Mouse (Mus musculus): ENCODE results near the gene Dnajc6.

The Dnajc6 gene

DNA sequence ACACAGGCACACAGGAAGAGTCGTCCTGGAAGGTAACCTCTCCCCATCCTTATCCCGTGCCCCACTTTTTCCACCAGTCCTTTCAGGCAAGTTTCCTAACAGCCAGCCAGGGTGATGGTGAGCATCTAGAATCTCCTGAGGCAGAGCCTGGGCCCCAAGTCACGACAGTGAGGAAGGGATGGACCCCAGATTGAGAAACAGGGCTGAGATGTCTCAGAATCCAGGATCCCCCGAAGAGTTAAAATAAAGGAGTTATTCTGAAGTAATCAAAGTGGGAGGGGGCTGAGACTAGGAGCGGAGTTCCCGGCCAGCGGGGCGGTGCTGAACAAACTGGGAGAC is 150.4 kb downstream of the Dnajc6 start:
- DNase-seq, result no peak

DNA sequence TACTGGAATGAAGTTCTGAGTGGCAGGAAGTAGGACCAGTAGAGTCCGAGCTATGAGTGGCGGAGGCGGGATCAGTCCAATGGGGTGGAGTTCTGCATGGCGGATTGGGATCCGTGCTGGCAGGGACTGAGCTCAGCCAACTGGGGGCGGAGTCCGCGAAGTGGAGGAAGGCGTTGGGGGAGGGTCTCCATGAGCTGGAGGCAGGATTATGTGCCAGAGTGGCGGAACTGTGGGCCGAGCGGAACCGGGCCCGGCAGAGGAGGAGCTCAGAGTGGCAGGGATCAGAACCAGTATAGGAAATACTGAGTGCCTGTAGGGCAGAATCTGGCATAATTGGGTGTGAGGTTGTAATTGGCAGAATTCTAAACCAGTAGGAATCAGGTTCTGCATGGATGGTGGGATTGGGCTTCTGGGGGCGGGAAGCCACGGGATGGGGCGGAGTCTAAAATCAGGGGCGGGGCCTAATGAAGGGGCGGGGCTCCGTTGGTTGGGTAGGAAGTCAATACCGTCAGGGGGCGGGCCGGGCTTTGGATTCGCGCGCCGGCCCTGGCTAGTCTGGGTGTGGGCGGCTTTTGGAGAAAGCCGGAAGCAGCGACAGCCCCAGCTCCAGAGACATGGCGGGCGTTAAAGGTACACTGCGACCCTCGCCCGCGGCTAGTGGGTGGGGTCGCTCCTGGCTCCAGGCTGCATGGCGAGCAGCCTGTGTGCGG is 150.9 kb downstream of the Dnajc6 start, which contains the start of gene Leprot:
Gene Leprot, plus strand, starts transcription at position 523 of the 710 bp plus-strand sequence.
- peak; percentile 100 for DNase-seq

- DNase-seq, result no peak
Measured at GRCm38 (mm10) chr4:101647976-101648642, 151.7 kb downstream of the Dnajc6 start.

GRCm38 (mm10) chr4:101648745-101649144 is 152.3 kb downstream of the Dnajc6 start:
- no peak for DNase-seq

DNA sequence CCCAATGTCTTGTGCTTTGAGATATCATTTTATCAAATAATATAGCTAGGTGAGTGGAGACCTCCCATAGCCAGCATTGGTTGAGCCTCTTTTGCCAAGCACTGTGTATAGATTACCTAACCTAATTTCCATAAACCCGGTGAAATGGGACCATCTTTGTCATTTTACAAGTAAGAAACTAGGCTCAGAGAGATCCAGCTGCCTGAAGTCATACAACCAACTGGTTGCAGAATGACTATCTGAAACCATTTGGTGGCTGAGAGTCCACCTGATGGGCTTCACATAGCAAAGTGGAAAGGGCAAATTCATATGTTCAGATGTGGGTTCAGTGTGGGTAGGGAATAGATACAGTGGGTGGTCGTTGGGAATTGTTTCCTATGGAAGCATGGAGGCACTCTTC is 154.5 kb downstream of the Dnajc6 start:
- DNase-seq, result no peak

GRCm38 (mm10) chr4:101654256-101654655 is 157.8 kb downstream of the Dnajc6 start:
- no peak for DNase-seq

GRCm38 (mm10) chr4:101654788-101655414 is 158.5 kb downstream of the Dnajc6 start:
- DNase-seq, result no peak

DNA sequence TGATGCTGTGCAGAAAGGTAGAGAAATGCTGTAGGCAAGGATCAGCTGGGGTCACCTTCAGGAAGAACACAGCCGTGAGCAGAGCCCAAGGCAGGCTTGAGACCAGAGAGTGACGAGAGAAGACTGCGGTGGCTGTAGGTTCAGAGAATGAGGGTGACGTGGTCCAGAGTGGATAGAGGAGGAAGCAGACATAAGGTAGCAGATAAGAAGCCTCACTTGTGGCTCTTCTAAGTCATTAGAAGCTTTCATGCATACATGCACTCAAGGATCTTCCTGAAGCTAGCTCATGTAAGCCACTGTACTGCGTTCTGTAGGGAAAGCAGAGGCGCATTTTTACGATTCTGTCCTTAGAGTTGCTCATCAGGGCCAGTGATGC is 159.0 kb downstream of the Dnajc6 start:
- no peak for DNase-seq

DNA sequence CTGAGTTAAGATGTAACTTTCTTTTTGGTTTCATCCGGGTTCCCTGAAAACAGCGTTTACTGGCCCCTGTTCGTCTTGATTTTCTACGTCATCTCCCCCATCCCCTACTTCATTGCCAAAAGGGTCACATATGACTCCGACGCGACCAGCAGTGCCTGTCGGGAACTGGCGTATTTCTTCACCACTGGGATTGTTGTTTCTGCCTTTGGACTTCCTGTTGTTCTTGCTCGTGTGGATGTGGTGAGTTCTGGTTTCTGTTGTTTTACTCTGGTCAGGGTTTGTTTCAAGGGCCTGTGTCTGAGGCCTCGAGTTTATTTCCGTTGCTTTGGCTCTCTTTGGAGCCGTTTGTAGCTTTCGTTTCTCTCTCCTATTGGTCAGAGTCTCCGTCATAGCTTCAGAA is 159.6 kb downstream of the Dnajc6 start:
- DNase-seq, result no peak

GRCm38 (mm10) chr4:101656956-101657570 is 160.6 kb downstream of the Dnajc6 start:
- DNase-seq, result no peak

DNA sequence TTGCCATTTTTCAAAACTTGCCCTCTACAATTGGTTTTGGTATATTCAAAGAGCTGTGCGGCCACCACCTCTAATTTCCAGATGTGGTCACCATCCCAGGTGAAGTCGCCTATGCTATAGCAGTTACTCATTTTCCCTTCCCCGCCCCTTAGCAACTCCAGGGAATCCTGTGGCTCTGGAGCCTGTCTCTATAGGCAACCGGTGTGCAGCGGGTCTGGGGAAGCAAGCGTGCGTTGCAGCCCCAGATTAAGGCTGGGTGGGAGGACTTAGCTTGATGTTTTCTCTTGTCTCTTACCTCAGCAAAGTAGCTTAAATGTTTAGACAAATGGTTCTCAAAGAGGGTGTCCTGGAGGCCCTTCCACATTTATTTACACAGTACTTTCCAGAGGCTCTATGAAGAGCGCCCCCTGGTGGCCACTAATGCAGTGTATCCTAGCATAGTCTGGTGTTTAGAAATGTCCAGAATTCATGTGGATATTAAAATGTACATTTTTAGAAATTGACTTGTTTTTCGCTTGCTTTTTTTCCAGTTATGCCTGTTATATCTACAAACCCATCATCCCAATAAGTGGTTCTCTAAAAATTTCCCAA is 167.8 kb downstream of the Dnajc6 start:
- DNase-seq, result peak; percentile 23

DNA sequence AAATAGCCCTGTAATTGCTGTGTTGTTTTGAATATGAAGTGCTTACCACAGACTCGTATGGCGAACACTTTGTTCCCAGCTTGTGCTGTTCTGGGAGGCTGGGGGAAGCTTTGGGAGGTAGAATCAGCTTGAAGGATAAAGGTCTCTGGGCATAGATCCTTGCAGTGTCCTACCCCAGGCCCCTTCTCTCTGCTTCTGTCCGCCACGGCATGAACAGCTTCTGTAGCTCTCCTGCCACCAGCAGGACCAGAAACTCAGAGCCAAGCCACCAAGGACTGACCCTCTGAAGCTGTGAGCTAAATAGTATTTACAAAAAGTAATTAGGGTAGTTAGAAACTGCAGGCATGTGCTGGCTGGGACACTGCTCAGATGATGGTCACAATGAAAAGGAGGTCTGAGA is 168.3 kb downstream of the Dnajc6 start:
- no peak for DNase-seq

GRCm38 (mm10) chr4:101669161-101669560 is 172.7 kb downstream of the Dnajc6 start:
- no peak for DNase-seq

DNA sequence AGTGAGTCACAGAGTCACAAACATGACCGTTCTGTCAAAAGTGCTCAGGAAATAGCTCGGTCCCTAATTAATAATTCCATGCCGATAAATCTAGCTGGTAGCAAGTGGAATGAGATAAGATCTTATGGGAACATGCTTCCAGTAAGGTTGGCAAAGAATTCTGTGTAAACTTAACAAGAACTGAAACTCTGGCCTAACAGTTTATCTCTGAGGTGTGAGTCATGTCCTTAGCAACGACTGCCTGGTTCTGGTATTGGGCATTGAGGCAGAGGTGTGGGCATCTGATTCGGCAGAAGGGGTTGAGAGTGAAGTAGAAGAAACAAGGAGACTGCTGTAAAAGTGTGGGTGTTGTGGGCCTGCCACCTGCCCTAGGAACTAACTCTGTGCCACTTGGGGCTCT is 173.4 kb downstream of the Dnajc6 start:
- no peak for DNase-seq

DNA sequence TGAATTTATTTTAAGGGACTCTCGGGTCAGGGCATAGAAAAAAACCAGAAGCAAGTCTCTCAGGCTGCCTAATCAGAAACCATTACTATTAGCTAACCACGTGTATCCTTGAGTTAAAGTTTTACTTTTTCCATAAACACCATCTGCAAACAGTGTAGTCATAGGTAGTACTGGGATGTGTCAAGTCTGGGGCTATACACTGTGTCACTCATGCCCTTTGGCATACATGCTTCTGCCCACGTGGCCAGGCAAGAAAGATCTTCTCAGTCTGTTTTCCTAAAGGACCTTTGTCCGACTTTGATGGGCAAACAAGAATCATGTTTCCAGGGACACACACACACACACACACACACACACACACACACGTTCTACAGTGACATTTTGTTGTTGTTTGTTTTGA is 178.3 kb downstream of the Dnajc6 start:
- no peak for DNase-seq

DNA sequence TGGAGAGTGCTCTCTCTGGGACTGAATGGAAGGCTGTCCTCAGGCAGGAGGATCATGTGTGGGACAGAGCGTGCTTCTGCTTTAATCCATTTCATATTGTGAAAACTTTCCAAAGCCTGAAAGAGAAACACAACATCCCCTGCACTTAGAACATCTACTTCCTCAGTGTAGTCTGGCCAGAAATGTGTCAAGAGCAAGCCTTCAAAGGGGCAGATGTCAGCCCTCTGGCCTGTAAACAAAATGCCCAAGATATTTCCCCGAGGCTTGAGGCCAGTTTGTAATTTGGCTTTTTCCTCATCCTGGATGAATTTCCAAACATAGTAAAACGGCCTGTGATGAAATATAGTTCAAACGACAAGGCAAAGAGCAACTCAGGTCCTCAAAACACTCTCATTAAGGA is 179.3 kb downstream of the Dnajc6 start:
- no peak for DNase-seq

DNA sequence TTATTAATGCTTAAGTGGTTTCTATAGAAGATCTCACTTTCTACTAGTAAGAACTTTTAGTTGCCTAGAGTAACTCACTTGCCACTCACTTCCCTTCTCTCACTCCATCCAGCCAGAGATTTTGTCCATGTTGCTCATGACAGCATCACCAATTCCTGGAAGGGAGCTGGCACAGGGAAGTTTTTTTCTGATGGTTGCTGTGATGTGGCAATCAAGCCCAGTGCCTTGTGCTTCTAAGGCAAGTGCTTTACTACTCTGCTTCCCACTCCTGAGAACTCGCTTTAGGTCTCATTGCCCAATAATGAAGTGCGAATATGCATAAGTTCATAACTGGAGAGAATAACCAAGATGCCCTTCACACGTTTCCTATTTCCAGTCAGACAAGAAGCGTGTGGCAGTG is 186.2 kb downstream of the Dnajc6 start:
- DNase-seq, result no peak

DNA sequence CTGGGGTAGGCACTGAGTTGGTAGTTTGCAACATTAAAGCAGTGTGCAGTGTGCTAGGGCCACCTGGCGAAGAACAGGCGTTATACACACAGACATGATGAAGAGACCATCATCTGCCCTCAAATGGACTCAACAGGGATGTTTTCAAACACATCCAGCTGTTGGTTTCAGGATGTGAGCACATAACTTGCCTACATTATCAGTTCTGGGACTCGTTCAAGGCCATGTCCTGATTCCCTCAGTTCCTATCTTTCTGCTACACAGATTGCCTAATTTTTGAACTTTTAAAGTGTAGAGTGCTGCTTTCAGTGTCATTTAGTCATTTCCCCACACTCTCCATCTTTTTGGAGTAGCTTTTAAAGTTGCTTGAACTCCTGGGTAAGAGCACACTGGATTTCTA is 186.6 kb downstream of the Dnajc6 start:
- no peak for DNase-seq

DNA sequence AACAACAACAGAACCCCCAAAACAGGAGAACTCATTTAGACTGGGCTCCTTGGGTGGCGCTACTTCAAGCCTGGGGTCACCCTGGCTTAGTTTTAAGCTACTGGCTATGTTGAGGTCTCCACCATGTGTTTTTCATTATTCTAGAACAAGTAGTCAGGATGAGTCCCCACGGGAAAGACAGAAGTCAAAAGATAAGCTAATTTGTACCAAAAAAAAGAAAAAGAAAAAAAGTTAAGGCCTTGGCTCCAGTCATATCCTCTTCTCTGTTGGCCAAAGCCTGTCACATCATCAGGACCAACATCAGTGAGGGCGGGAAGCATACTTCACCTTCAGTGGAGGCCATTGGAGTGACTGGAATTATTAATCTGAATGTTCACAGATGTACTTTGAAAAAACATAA is 188.4 kb downstream of the Dnajc6 start:
- DNase-seq, result no peak

- no peak for DNase-seq
Measured at GRCm38 (mm10) chr4:101686227-101686810, 189.9 kb downstream of the Dnajc6 start.

- DNase-seq, result no peak
Measured at GRCm38 (mm10) chr4:101689241-101689640, 192.8 kb downstream of the Dnajc6 start.

GRCm38 (mm10) chr4:101689645-101690044 is 193.2 kb downstream of the Dnajc6 start:
- no peak for DNase-seq

Measured in right cerebral cortex, postnatal 25 days (tissue).